In the genomic region with DNA sequence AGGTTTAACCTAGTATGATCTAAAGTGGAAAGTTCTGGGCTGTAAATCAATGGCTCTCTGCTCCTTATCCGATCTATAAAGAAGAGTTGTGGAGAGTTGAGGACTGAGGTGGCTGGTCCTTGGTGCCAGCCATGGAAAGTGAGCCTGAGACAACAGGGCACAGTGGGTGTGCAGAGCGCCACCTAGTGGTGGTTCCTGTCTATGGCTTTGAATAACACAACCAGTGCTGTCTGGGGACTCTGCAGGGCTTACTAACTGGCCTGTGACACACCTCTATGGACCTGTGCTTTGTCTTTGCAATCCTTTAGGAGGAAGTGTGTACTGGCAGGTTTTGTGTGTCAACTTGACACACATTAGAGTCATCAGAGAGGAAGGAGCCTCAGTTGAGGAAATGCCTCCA, we compare ENCODE assay signal across 8 mouse cellular contexts. TPM values are rescaled to one million over a fixed set of nuclear protein-coding genes. Genes with fewer than 3 reads are reported as not detected.
DNase-seq lines count a peak whose midpoint lies in the region; TF ChIP-seq lines count a peak whose summit lies in the region.
"Had no signal": no experiment of that assay in that cellular context is flagged by ENCODE, and none has a peak within 500 bp of the region (broad histone marks: within the 10 kb centered on the region; RNA-seq: fewer than 3 reads in every experiment).

No protein-coding gene starts in this region.

- peak; percentile 29 for DNase-seq in Muller cell, postnatal 12 days (ENCODE audit: inconsistent ontology term)
- DNase-seq in heart, postnatal 36 days: peak; percentile 67 to 75
- DNase-seq in layer of hippocampus, postnatal 10 days (ENCODE audit: low spot score in 2 of 2): peak; percentile 77 to 84
- peak; percentile 63 to 78 for DNase-seq in lung, postnatal 4 days
- DNase-seq in spleen, adult 18-20 months: peak; percentile 17 to 63

- no peak overlapping the region for H3K4me3 ChIP-seq in bone marrow macrophage, adult 2 months (ENCODE audit: insufficient read depth, low read length)
- no peak overlapping the region for H3K4me3 ChIP-seq in embryonic fibroblast, embryonic 13.5 days (ENCODE audit: insufficient read depth, low read length)
- H3K4me3 ChIP-seq: limb, embryonic 13.5 days had no signal

- TF ChIP-seq CTCF in bone marrow macrophage, adult 2 months (IDR thresholded peaks at IDR 0.05; ENCODE audit: low read depth, low read length): peak; percentile 94
- TF ChIP-seq CTCF in embryonic fibroblast, embryonic 13.5 days (IDR thresholded peaks at IDR 0.05; ENCODE audit: borderline replicate concordance, insufficient read depth, low read length): peak; percentile 93

- TF ChIP-seq POLR2A in bone marrow macrophage, adult 2 months (IDR thresholded peaks at IDR 0.05; ENCODE audit: borderline replicate concordance, low read depth, low read length): no peak
- no peak for TF ChIP-seq POLR2A in embryonic fibroblast, embryonic 13.5 days (IDR thresholded peaks at IDR 0.05; ENCODE audit: low read depth, low read length)

- intact Hi-C loops in heart, postnatal 36 days (cut with DNase I): loop anchor here (1.0 to 5.0 kb wide), 2 partner anchors 107 to 127 kb away; no protein-coding TSS in a partner anchor

- H3K4me1 ChIP-seq in bone marrow macrophage, adult 2 months (ENCODE audit: control insufficient read depth, insufficient read depth, low read length): peaks cover 4% of the 10 kb centered on the region; the same call in 1 of the 2 replicates
- no peaks in the 10 kb centered on the region for H3K4me1 ChIP-seq in embryonic fibroblast, embryonic 13.5 days (ENCODE audit: control insufficient read depth, insufficient read depth, low read length)

- no peak overlapping the region for H3K27ac ChIP-seq in bone marrow macrophage, adult 2 months (ENCODE audit: insufficient read depth, low read depth, low read length)
- no peak overlapping the region for H3K27ac ChIP-seq in embryonic fibroblast, embryonic 13.5 days (ENCODE audit: insufficient read depth, low read length)
- H3K27ac ChIP-seq: limb, embryonic 13.5 days had no signal

RNA-seq across cellular contexts. Expression of gene Dnmbp, which starts 19.2 kb away (rescaled TPM):
- polyA plus RNA-seq in bone marrow macrophage, adult 2 months (2012; ENCODE audit: insufficient read depth, insufficient read length, missing spikeins): 10.2 and 13.5 TPM in 2 replicates
- 12.1 and 13.3 TPM in 2 replicates for polyA plus RNA-seq in embryonic fibroblast, embryonic 13.5 days (2011; ENCODE audit: insufficient read length, low read depth, missing spikeins)
- 1 to 10 TPM; 9.0 to 9.7 TPM for total RNA-seq in heart, postnatal 36 days (2021)
- total RNA-seq in layer of hippocampus, postnatal 10 days (2021): 10 to 100 TPM in 1 of 2 experiments, 1 to 10 TPM in 1; 8.6 to 11.4 TPM

RNA-seq across cellular contexts. Expression of gene Cpn1, which starts 27.2 kb away (rescaled TPM):
- 0.28 TPM in 1 of 2 replicates, not detected in the other for polyA plus RNA-seq in bone marrow macrophage, adult 2 months (2012; ENCODE audit: insufficient read depth, insufficient read length, missing spikeins)
- not detected in 2 replicates for polyA plus RNA-seq in embryonic fibroblast, embryonic 13.5 days (2011; ENCODE audit: insufficient read length, low read depth, missing spikeins)
- total RNA-seq in heart, postnatal 36 days (2021): under 1 TPM in 1 of 2 experiments, not detected in 1; 0.19 TPM
- under 1 TPM; 0.25 to 0.30 TPM for total RNA-seq in layer of hippocampus, postnatal 10 days (2021)

Comparison
In these comparisons a context has a peak if more than half of its experiments do, and no peak if none do; other contexts are left out.
1. DNase-seq: peak in every context shown above with its lines; median percentile 80 in layer of hippocampus, postnatal 10 days; 71 in heart, postnatal 36 days; 70 in lung, postnatal 4 days; 40 in spleen, adult 18-20 months; 29 in Muller cell, postnatal 12 days.